Mouse (Mus musculus) heart, adult 9 months (tissue): ENCODE results near the gene Myo15b.

Experiments used
- DNase-seq, 2 experiments: peaks; one replicate each; pipeline ENCODE4 v3.0.0; 2022; ENCODE audit warnings: low spot score in 2 of 2

Myo15b gene

DNA sequence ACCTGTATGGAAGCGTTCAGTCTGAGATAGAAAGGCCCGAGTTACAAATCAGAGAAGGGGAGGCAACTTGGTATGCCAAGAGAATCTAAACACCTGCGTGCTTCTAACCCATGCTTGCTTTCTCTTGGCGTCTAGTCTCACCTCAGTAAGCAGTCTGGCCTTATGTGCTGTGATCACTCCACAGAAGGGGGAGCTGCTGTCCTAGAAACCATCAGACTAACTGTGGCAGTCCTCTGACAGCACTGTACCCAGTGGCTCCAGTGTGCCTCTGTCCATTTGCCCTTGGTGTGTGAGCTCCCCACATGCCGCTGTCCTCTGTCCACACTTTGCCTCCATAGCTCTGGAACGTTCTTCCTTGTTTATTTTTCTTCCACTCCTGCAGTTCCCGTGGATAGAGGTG is 83.8 kb downstream of the Myo15b start:
- no peak for DNase-seq
